Mouse (Mus musculus) telencephalon, adult 2 months (tissue): ENCODE measurements around the gene Gm10197.
A peak's percentile ranks its signal among the peaks of the same experiment; 100 is the strongest.

Source experiments
- DNase-seq: peaks from one replicate; pipeline ENCODE4 v3.0.0-alpha.2; 2011; ENCODE audit warnings: low read depth, low spot score

The Gm10197 gene

DNA sequence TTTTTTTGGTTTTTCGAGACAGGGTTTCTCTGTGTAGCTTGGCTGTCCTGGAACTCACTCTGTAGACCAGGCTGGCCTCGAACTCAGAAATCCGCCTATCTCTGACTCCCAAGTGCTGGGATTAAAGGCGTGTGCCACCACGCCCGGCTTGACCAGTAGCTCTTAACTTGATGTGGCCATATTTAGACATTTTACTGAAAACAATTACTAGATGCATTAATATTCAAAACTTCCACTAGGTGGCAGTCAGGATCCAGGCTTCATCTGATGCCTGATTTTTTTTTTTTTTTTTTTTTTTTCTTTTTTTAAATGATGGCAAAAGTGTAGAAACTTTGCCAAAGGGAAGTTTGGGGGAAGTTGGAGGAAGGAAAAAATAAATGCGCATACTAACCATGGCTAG is 23.0 kb upstream of the Gm10197 start:
- peak; percentile 29 for DNase-seq

DNA sequence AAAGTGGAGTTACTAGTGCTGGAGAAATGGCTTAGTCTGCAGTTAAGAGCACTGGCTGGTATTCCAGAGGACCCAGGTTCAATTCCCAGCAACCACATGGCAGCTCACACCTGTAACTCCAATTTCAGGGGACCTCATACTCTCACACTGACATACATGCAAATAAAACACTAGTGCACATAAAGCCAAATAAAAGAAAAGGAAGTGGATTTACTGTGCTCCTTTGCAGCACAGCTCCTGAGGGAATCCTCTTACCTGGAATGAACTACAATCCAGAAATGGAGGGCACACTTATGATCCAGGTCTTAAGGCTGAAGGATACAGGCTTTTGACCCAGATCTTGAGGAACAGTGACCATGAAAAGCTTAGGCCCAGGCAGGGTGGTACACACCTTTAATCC is 22.1 kb upstream of the Gm10197 start:
- no peak for DNase-seq

DNA sequence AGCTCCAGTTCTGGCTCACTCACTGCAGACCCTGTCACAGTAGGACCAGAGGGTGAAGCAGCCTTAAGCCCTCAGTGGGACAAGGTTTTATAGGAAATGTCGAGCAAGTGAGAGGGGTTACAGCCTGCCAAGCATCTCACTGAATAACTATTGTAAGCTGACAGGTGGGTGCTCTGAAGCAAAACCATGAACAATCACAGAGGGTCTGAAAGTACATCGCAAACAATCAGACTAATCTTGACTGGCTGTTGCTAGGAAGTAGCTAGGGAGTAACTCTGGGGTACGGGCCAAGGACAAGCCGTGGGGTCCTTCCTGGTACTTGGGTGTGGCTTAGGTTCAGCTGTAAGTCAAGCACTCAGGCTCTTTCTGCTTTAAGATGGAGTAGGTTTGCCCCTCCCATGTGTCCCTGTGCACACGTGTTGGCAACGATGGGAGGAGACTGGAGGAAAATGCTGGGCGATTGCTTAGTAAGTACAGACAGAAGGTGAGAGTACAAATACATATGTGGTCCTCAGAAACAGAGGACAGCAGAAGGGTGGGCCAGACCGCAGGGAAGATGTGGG is 21.3 kb upstream of the Gm10197 start:
- no peak for DNase-seq

DNA sequence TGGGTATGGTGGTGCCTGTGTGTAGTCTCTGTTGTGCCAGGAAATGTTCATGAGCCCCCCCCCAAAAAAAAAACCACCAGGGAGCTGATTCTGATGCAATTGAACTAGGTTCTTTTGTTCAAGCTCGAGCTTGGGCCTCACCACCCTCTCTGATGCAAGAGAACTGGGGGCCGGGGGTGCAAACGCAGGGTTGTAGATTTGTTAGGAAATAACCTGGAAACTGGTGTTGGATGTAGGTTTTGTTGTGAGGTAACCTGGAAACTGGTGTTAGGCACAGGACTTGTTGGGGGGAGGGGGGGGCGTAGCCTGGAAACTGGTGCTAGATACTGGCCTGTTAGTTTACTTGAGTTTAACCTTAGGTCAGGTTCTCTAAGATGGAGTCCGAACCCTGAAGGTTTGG is 20.2 kb upstream of the Gm10197 start:
- no peak for DNase-seq

DNA sequence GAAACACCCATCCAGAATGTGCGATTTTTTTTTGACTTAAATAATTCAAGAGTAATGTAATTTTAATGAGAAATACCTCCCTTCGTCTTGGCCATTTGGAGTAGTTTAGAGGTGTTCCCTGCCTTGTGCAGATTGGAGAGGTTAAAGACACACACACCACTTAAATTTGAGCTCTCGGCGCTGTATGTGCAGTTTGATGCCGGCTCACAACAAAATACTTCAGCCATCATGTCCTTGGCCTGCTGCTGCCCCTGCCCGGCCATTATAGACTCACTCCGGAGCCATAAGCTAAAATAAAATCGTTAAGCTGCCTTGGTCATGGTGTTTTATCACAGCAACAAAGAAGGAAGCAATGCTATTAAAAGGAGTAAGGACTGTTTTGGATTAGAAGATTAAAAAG is 19.8 kb upstream of the Gm10197 start:
- DNase-seq, result no peak

DNA sequence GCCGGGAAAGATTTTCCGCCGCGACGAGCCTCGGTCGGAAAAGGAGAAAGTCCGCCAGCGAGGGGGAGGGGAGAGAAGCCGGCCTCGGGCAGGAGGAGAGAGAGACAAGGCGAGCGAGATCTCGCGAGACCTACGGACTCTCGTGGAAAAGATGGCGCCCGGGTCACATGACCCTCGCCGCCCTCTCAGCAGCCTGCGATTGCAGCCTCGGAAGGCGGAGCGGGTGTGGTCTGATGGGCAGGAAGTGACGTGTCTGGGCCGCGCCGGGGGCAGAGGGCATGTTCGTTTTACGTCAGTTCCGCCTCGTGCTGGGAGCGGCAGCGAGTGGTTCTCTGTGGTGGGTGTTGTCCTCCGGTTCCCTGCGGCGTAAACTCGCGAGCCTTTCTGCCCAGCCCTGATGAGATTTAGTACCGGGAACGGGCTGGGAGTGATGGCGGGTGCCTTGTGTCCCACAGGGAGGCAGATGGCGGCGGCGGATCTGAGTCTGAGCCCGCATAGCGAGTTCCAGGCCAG is 19.0 kb upstream of the Gm10197 start, which contains the start of gene Smndc1:
Gene Smndc1, minus strand, starts transcription at position 84 of the 513 bp plus-strand sequence.
- DNase-seq, result peak; percentile 99

DNA sequence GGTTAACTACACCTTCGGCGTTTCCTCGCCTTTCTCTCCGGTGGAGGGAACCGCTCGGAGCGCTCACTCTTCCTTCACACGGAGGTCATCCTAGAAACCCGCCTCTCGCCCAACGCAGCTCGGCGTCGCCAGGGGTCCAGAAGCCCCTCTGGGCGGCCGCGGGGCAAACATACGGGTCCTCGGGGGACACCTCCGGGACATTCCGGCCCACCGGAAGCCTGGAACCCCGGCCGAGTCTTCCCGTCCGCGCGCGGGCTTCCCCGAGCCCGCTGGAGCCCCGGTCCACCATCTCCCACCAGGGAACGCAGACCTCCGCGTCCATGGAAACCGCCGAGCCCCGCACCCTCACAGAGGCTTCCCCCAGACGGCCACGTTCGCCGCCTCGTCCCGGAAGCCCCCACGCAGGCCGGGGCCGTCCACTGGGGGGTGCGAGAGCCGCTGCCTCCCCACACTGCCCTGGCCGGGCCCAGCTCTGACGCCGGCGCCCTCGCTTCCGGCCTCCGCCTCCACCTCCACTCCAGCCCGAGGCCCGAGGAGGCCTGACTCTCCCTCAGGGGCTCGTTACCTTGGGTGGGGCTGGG is 18.4 kb upstream of the Gm10197 start:
- no peak for DNase-seq

DNA sequence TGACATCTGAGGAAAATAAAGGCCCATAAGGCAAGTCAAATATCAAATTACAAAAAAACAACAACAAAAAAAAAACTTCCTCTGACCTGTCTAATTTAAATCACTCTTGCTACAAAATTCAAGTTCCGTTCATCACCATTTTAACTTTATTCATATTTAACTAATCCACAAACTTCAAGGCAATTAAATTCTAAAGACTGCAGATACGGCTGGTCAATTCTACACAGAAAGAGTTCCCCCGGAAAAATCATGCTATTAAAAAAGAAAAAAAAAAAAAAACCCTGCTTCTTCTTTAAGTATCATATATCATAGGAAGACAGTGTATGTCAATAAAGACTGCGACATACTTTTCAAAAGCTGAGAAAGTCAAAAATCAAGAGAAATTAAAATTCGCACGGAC is 17.9 kb upstream of the Gm10197 start:
- no peak for DNase-seq

DNA sequence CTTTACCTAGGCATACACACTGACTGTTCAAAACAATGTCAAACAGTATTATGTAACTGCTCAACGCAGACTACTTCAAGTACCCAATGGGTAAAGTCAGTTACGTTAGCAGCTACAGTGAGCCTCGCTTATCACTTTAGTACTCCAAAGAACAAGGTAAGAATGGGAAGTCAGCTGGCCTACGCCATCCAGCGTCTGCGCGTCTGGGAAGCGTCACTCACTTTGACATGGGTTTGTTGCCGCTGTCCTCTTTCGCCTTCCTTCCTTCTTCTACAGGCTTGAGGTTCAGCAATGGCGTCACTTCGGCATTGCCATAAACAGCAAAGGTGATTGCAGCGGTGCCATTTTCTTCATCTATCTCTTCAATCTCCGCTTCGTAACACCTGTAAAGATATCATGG is 11.8 kb upstream of the Gm10197 start:
- no peak for DNase-seq

DNA sequence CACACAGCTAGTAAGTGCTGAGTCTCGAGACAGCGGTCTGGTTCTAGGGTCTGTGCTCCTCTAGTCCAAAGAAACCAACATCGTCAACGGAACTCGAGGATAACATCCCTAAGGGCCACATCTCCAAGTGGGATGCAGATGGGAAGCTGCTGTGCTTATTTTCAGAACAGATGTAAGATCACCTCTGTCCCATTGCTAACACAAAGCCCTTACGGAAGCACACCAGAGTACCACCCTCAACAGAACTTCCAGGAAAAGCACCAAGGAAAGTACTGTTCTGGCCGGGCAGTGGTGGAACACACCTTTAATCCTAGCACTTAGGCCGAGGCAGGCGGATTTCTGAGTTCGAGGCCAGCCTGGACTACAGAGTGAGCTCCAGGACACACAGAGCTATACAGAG is 6.9 kb upstream of the Gm10197 start:
- no peak for DNase-seq

DNA sequence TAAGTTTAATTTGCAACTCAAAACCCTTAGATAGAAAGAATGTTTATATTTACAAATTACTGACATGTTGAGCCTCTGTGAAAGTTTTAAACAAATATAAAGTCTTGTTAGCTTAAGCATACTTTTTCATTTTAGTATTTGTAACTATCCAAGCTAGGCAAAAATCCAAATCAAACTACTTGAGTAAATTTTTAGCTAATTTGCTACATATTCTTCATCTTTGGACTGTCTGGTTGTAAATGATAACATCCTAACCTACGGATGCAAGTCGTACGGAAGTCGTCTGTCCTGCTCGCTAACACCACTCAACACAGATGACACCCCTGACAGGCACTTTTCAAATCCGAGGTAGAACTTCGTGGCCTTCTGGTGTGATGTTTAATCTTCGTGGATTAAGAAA is 6.1 kb upstream of the Gm10197 start:
- DNase-seq, result no peak

DNA sequence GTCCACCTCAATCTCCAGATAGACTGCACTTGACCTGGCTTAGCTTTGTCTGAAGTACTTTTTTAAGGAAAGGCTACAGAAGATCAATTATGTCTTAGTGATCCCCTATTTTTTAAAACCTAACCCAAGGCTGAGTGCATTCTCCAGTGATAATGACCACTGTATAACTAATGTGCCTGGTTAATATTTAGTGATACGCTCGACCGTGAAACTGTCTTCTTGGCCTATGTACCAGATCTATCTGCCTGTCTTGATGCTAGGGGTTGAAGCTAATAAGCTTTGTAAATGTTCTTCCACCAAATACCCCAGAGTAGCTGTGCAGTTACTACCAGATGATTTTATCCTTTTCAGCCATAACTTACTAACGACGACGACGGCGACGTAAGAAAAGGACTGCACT is 4.2 kb upstream of the Gm10197 start:
- DNase-seq, result no peak

DNA sequence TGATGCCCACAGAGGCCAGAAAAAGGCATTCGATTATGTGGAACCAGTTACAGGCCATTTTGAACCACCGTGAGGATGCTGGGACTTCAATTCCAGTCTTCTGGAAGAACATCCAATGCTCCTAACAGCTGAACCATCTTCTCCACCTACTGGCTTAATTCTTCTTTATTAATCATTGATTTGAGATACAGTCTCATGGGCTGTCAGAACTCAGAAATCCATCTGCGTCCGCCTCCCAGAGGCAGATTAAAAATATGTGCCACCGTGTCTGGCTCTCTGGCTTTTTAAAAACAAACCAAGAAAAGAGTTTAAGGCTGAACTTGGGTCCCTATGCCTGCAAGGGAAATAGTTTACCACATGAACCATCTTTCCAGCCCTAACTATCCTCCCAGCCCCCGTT is 3.7 kb upstream of the Gm10197 start:
- no peak for DNase-seq

DNA sequence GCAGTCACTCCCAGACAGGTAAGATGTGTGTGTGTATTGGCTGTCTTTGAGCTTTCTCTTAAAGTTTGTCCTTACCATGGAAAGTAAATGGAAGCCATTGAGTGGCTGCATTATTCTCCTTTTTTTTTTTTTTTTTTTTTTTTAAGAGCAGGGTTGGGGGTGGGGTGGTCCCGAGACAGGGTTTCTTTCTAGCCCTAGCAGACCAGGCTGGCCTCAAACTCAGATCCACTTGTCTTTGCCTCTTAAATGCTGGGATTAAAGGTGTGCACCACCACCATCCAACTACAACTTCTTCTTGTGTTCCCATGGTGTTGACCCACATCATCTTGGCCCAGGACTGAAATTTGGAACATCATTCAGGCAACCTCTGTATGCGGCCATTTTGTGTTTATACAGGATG is 2.0 kb upstream of the Gm10197 start:
- DNase-seq, result no peak

DNA sequence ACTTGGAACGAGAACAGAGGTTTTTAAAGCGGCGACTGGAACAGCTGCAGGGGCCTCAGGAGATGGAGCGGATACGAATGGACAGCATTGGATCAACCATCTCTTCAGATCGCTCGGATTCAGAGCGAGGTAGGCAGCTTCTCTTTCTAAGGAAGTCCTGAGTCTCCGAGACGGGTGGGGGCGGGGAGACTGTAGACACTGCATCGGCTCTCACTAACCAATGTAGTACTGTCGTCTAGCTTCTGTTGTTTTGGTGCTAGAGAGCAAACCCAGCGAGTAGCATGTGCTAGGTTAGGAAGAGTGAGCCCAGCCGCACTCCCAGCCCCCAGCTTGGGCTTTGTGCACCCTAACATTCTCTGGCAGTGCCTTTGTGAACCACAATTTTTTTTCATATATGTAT is 1.3 kb downstream of the Gm10197 start:
- DNase-seq, result no peak

DNA sequence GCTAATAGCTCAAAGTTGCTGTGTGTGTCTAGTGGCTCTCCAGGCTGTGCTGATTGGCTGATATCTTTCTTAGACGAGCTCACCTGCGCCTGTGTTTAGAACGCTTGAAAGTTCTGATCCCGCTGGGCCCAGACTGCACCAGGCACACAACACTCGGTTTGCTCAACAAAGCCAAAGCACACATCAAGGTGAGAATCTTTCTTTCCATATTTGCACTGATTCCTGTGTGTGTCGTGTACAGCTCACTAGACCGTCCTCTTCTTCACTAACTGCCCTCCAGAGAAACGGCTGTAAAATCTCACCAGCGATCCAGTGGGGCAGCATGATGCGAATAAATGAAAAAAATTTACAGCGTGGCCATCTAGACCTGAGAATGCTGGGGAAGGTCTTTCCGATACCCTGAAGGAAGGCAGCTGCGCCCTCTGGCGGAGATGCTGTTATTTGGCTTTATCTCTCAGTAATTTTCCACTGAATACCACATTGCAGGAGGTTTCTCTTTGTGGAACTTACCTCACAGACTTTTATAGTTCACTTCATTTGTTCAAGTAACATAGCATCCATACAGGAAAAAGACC is 2.0 kb downstream of the Gm10197 start:
- no peak for DNase-seq

DNA sequence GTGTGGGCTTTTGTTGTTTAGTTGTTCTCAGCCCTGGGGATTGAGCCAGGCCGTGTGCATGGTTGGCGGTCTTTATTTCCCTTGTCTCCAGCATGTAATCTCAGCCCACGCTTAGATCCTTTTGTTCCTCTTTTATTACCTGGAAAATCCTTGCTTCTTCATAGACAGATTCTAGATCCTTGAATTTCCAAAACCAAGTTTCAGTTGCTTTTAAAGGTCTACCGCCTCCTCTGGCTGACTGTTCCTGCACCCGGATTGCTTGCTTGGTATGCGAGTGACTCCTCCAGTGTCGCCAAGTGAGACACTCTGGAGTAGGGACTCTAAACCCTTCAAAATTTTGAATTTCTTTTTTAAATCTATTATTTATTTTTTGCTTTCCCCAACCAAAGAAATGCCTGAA is 4.7 kb downstream of the Gm10197 start:
- no peak for DNase-seq

DNA sequence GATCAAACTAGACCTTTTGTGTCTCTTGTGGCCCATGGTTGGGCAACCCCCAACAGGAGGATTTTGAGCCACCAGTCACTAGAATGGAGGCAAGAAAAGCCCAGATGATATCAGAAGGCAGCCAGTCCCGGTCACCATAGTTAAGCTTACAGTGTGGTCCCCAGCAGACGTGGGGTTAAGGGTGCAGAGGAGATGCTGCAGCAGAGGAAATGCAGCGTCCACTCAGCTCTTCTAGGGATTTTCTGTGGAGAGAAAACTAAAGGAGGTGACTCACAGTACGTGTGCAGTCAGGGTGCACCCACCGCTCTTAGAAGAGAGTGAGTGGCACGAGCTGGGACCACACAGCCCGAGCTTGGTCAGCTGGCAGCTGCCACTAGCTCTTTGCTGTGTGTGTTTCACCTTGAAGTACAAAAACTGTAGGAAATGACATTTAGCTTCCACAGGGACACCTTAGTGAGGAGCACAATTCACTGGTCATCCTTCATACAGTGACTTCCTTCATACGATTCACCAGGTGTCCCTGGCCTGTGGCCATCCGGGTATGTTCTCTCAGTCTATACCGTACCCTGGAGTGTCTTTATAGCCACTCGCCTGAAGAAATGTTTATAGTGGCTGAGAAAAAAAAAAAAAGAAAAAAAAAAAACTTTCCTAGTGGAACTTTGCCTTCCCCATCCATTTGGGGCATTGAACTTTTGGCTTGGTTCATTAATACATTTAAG is 5.3 kb downstream of the Gm10197 start:
- no peak for DNase-seq

DNA sequence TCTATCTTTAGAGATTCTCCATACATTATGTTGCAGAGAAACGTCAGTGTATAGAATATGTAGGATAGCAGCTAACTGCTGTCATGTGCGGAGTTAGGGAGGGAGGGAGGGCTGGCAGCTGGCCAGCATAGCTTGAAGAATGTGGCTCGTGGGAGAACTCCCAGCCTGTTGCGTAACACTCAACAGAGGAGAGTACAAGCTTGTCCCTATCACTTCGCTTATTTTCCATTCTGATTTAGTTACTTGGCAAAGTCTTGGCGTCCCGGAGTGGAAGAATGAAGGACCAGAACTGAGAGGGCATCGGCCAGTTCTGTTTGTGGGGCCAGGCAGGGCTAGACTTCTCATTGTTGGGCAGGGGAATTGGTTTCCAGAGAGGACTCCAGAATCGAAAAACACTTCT is 6.6 kb downstream of the Gm10197 start:
- peak; percentile 92 for DNase-seq

DNA sequence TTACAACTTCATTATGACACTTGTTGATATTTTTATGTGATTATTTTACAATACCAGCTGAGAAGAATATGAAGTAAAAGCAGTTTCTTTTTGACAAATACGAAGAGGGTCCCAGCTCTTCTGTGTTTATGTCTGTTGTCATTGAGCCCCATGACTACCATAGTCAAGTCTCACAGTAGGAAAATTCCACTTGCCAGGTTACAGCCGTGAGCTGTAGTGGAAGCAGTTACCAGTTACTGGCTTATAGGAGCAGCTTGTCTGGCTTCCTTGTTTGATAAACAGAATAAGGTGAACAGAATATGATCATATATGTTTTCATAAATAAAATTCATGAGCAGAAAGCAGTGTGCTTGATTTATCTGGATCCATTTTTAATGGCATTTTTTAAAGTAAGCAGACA is 7.0 kb downstream of the Gm10197 start:
- no peak for DNase-seq

DNA sequence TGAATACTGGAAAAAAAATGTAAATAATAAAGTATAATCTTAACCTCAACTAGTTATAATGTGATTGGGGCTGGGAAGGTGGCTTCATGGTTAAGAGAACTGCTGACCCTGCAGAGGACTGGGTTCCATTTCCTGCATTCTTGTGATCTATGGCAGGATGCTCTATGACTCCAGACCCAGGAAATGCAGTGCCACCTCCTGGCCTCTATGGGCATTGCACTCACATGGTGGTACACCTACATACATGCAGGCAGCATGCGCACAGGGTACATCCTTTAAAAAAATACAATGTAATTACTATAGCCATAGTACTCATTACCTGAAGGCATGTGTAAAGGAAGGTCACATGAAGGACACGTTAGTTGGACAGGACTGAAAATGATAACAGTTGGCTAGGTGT is 8.6 kb downstream of the Gm10197 start:
- DNase-seq, result no peak

DNA sequence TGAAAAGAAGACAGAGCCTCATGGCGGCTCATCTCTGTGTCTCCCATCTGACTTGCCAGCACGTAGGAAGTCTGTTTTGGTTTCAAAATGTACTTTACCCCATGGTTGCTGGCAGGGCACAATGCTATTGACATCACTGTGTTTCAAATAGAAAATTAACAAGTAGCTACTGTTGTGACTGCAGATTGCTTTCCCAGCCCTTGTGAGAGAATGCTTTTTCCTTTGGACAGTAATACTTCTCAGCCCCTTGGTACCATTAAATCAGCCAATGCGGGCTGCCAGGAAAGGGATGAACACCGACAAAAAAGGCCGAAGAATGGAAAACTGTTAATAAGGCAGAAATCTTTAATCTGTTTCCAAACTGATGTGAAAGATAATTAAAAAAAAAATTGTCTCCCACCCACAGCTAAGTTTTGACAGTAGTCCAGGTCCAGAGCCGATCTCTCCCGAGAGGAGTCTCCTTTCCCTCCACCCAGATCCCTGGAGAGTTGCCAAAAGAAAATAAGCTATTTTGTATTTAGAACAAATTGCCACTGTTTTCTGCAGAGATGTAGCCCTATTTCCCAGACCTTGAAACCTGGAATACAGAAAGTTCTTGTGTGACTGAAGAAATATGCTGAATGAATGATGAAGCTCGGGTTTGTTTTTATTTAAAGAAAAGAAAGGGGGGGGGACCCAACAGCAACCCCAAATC is 11.2 kb downstream of the Gm10197 start:
- DNase-seq, result peak; percentile 53
